Mouse (Mus musculus) R1 (cell line): ENCODE data around the gene Macrod1.

ENCODE experiments used
- DNase-seq: peaks from one replicate; pipeline ENCODE4 v3.0.0-alpha.2; 2018; ENCODE audit warnings: low read depth, low spot score

Macrod1 gene

GRCm38 (mm10) chr19:7113574-7113973 is 57.0 kb downstream of the Macrod1 start:
- DNase-seq = no peak

- DNase-seq = no peak
Observed at GRCm38 (mm10) chr19:7116038-7116731, 59.6 kb downstream of the Macrod1 start.

DNA sequence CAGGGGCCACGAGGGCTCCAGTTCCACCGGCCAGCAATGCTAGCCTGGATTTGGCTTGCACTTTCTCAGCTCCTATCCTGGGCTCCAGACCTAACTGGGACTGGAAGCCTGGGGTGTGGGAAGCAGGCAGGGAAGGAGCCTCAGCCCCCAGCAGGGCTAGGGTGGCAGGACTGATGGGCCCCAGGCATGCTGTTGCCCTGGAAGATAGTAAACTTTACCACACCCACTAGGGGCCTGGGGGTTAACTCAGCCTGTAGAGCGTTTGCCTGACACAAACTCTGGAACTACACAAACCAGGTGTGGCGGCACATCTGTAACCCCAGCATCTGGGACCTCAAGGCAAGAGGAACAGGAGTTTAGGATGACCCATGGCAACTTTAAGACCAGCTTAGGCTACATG is 60.5 kb downstream of the Macrod1 start:
- no peak for DNase-seq

GRCm38 (mm10) chr19:7117653-7118307 is 61.2 kb downstream of the Macrod1 start:
- DNase-seq = no peak

GRCm38 (mm10) chr19:7121252-7121651 is 64.6 kb downstream of the Macrod1 start:
- no peak for DNase-seq

DNA sequence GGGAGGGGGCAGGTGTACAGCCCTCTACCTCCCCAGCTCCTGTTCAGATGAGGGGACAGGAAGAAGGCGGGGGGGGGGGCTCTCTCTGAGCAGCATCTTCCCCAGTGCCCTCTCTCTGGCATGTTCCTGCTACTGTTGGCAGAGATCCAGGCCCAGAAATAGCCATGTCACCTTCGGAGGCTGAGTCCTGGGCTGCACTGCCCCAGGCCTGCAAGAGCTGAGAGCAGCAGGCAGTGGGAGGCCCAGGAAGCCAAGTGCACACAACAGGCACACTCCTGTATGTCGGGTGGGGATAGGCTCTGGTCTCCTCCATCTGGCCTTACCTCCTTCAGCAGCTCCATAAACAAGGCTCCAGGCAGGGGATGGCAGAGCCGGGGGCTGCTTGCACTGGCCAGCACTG is 65.7 kb downstream of the Macrod1 start:
- no peak for DNase-seq

- no peak for DNase-seq
Observed at GRCm38 (mm10) chr19:7122698-7123306, 66.2 kb downstream of the Macrod1 start.

- DNase-seq = no peak
Observed at GRCm38 (mm10) chr19:7125526-7126156, 69.0 kb downstream of the Macrod1 start.

GRCm38 (mm10) chr19:7126209-7126608 is 69.6 kb downstream of the Macrod1 start:
- no peak for DNase-seq

- no peak for DNase-seq
Observed at GRCm38 (mm10) chr19:7126933-7127332, 70.3 kb downstream of the Macrod1 start.

DNA sequence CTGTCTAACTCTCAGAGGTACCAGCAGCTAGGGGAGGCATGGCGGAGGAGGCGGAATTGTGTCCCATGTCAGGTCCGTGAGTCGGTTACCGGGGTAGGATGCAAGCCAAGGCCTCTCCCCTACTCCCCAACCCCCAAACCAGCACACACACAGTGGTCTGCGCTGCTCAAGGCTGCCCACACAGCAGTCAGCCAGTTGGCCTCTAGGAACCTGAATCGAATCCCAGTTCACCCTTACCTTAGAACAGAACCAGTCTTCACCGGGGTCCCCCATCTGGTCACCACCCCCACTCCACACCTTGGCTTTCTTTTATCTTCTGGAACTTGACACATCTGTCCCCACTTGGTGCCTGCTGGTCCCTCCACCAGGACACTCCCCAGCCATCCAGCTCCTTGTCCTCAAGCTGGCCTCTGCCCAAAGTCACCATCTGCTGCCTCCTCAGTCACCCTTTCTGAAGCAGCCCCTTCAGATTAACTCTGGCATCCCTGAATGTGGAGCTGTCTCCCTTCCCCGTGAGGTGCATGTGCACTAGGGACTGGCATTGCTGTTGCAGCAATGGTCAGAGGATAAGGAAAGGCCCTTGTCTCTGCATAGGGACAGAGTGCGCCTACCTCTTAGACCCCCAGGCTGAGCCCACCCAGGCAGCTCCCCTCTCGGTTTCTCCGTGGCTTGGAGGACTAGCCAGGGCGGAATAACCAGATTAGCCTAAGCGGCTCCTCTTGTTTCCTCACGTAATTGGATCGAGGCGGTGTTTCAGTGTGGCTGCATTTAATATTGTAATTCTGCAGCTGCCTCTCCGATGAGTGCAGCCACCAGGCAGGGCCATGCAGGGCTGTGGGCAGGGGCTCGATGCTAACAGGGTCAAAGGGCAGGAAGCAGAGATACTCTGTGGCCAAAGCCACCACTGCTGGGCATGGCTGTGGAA is 72.2 kb downstream of the Macrod1 start:
- DNase-seq = no peak

DNA sequence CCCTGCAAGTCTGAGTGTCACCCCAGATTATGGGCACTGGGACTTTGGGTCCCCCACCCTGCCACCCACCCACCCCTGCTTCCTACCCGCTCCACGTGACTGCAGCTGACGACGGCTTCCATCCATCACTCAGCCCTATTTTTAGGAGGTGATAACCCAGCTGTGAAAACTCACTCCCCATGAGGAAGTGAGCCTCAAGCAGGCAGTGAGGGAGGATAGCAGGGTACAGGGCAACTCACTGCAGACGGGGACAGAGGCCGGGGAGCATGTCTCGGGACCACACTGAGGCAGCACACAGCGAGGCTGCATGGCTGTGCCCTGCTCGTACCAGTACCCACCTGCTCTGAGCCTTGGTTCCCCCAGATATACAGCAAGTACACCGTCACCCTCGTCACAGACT is 73.7 kb downstream of the Macrod1 start:
- no peak for DNase-seq

DNA sequence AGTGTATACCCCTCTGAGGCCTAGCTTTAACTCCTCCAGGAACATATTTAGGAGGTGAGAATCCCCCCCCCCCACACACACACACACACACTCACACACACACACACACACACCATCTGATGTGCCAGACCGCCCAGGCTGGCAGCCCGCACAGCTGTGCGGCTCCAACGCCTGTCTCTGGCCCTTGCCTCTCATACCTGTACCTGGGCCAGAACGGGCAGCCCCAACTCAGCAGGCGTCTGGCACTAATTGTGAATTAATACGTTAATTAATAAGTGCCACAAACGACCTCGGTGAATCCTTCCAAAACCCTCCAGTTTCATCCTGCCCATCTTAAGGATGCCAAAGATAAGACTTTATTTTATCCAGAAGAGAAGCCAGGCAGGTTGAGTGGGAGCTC is 76.8 kb downstream of the Macrod1 start:
- no peak for DNase-seq

- DNase-seq = peak; percentile 49
Observed at GRCm38 (mm10) chr19:7134631-7135091, 78.1 kb downstream of the Macrod1 start.

DNA sequence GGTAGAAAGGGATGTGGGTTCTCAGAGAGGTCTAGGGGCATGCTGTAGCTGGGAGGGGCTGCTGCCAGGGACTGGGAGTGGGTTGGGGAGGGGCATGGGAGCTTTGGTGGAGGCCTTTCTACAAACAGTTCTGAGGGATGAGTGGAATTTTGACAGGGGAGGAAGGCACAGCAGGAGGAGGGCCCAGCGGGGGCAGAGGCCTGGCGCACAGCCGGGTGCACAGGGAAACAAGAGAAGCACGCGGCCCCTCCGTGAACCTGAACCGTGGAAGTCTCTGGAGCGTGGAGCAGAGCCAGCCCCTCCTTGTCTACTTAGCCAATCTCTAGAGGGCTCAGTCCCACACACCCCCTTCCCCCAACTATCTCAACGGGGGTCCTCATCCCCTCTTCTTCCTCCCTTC is 78.9 kb downstream of the Macrod1 start:
- DNase-seq = no peak

DNA sequence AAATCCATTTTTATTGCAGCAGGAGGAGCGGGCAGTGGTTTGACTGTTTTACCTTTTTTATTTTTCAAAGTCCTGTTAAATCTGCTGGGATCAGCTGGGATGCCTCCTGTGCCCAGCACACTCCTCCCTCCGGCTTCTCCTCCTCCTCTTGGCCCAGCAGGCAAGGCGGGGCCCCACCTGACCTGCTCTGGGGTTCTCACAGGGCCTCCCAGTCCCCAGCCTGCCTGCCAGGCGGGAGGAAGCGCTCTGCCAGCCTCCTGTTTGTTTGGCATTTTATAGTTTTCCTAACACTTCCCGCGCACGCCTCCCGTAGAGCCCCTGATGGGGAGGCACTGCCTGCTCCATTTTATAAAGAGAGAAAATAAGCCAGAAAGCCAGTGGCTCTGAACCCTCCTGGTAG is 79.4 kb downstream of the Macrod1 start:
- DNase-seq = no peak

- DNase-seq = no peak
Observed at GRCm38 (mm10) chr19:7136714-7137498, 80.3 kb downstream of the Macrod1 start.

DNA sequence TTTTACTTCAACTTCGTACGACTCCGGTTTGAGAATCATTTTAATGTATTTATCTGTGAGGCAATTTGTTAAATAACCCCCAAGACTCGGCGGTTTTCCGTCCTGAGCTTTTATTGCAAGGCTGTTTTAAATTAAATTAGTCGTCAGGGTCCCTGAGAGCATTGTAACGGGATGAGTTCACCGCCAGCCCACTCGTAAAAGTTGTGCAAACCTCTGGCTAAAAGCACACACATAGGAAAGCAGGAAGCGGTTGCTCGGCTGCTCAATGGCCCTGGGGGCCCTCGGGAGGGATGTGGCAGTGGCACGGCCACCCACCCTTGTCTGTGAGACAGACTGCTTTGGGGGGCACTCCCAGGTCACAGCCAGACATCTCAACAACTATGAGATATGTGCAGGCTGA is 81.7 kb downstream of the Macrod1 start:
- no peak for DNase-seq

- no peak for DNase-seq
Observed at GRCm38 (mm10) chr19:7139321-7139720, 82.7 kb downstream of the Macrod1 start.

DNA sequence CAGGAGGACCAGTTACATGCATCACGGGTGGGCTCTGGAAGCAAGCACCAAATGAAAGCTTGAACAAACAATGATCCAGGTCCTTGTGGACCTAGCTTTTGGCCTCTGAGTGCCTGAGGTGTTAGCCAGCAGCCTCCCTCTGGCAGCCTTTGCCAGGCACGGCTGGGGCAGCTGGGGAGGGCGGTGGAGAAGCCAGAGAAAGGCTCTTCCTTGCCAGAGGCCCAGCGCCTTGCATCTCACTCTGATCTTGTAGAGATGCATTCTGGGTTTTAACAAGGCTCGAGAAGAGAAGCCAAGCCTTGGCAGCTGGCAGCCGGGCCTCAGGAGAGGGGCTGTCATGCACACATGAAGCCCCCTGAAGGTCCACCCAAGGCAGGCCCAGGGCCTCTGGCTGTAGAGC is 83.8 kb downstream of the Macrod1 start:
- no peak for DNase-seq
